Mouse (Mus musculus) liver, embryonic 11.5 days (tissue): Measurements from ENCODE around the gene Mycbpap. TPM values are rescaled to one million over a fixed set of nuclear protein-coding genes. Genes with fewer than 3 reads are reported as not detected.
A peak's percentile ranks its signal among the peaks of the same experiment; 100 is the strongest.

Experiments
- ATAC-seq: fragments of 200-750 bp; cut with Nextera tagmentation; replicated peaks from 2 replicates; pipeline ENCODE4 v1.8.0; 2017; ENCODE audit warnings: moderate number of reproducible peaks, mild to moderate bottlenecking, moderate TSS enrichment, moderate library complexity; ENCODE audit not compliant: low FRiP score
- DNase-seq: peaks from one replicate; pipeline ENCODE4 v3.0.0-alpha.2; 2017; ENCODE audit warnings: low spot score
- H3K27ac ChIP-seq: fragments of 300-500 bp; sonication (generic); 2 replicates; pipeline ENCODE4 v1.5.1; 2014; ENCODE audit warnings: mild to moderate bottlenecking, low read depth, low read length, control low read depth
- H3K27me3 ChIP-seq: fragments of 300-500 bp; sonication (generic); replicated peaks from 2 replicates; pipeline ENCODE4 v1.6.1; 2014; ENCODE audit warnings: low read length, mixed read lengths; ENCODE audit not compliant: control insufficient read depth, insufficient read depth
- H3K36me3 ChIP-seq: fragments of 300-500 bp; sonication (generic); 2 replicates; pipeline ENCODE4 v1.6.1; 2014; ENCODE audit warnings: mild to moderate bottlenecking, low read length, moderate library complexity, mixed read lengths; ENCODE audit not compliant: control insufficient read depth, insufficient read depth
- H3K4me1 ChIP-seq: fragments of 300-500 bp; sonication (generic); replicated peaks from 2 replicates; pipeline ENCODE4 v1.6.1; 2014; ENCODE audit warnings: low read length, mixed read lengths; ENCODE audit not compliant: control insufficient read depth, insufficient read depth
- H3K4me2 ChIP-seq: fragments of 300-500 bp; sonication (generic); 2 replicates; pipeline ENCODE4 v1.6.1; 2014; ENCODE audit warnings: mild to moderate bottlenecking, control low read depth, moderate library complexity
- H3K4me3 ChIP-seq: fragments of 300-500 bp; sonication (generic); 2 replicates; pipeline ENCODE4 v1.5.1; 2014; ENCODE audit warnings: low read depth, low read length, control low read depth
- H3K9ac ChIP-seq: fragments of 300-500 bp; sonication (generic); 2 replicates; pipeline ENCODE4 v1.6.1; 2014; ENCODE audit warnings: low read depth, low read length, control low read depth
- H3K9me3 ChIP-seq: fragments of 300-500 bp; sonication (generic); 2 replicates; pipeline ENCODE4 v1.6.1; 2016; ENCODE audit warnings: low read length, inconsistent platforms, mixed read lengths; ENCODE audit not compliant: control insufficient read depth
- WGBS: fragments of 180-500 bp; shearing (Covaris S2); extraction: QIAGEN DNeasy Blood & Tissue Kit; methylation state at CpG from one replicate; pipeline ENCODE4 v1.1.7; 2014; 5-methylcytosine and 5-hydroxymethylcytosine counted together
- polyA plus RNA-seq: library from polyadenylated mRNA; unstranded; fragments of >200 nt; fragmentation: Nextera tagmentation; extraction: Ambion mirVana; gene quantifications from 2 replicates; pipeline ENCODE4 v1.2.1, GENCODE M21; 2014

Mycbpap gene
- polyA plus RNA-seq, 1 experiment from 2014 or later = 1.1 TPM

DNA sequence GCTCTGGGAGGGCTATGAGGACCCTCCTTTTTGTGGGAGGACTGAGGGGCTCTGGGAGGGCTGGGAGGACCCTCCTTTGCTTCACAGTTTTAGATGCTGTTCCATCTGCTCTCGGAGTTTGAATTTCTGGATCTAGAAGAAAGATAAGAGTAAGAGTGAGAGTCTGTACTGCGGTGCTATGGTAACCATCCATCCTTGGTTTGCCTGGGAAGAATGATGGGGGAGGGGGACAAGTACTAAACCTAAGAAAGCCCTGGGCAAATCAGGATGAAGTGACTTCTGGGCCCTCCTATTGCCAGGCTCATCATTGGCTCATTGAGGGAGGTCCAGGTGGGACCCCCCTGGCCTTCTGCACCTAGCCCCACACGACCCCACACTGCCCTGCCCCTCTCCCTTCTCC is 36.7 kb upstream of the Mycbpap start:
- H3K4me2 ChIP-seq = no peak overlapping the region
- no peak overlapping the region for H3K27ac ChIP-seq
- no peak overlapping the region for H3K4me3 ChIP-seq
- no peaks in the 10 kb centered on the region for H3K36me3 ChIP-seq
- WGBS = 71% methylated on average over 3 of the region's 3 CpGs
- no peak for ATAC-seq
- no peak overlapping the region for H3K9ac ChIP-seq
- no peaks in the 10 kb centered on the region for H3K27me3 ChIP-seq
- H3K4me1 ChIP-seq = no peaks in the 10 kb centered on the region
- no peaks in the 10 kb centered on the region for H3K9me3 ChIP-seq
- no peak for DNase-seq

DNA sequence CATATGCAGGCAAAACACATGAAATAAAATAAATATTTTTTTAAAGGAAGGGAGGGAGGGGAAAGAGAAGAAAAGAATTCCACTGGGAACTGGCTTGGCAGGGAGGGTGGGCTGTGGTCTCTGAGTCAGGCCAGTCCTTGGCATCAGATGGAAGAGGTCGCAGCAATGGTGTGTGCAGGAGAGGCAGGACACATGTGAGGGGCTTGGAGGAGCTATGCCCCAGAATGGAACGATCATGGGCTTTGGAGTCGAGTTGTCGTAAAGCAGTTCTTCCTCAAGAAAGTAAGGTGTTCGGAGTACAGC is 28.9 kb upstream of the Mycbpap start:
- no peak overlapping the region for H3K4me2 ChIP-seq
- H3K9ac ChIP-seq = no peak overlapping the region
- H3K27me3 ChIP-seq = no peaks in the 10 kb centered on the region
- no peak overlapping the region for H3K4me3 ChIP-seq
- no peak for ATAC-seq
- H3K27ac ChIP-seq = no peak overlapping the region
- peaks cover 9% of the 10 kb centered on the region; the same call in 1 of the 2 replicates for H3K4me1 ChIP-seq
- DNase-seq = no peak
- no peaks in the 10 kb centered on the region for H3K9me3 ChIP-seq
- no peaks in the 10 kb centered on the region for H3K36me3 ChIP-seq
- WGBS = 77% methylated on average over 5 of the region's 5 CpGs

DNA sequence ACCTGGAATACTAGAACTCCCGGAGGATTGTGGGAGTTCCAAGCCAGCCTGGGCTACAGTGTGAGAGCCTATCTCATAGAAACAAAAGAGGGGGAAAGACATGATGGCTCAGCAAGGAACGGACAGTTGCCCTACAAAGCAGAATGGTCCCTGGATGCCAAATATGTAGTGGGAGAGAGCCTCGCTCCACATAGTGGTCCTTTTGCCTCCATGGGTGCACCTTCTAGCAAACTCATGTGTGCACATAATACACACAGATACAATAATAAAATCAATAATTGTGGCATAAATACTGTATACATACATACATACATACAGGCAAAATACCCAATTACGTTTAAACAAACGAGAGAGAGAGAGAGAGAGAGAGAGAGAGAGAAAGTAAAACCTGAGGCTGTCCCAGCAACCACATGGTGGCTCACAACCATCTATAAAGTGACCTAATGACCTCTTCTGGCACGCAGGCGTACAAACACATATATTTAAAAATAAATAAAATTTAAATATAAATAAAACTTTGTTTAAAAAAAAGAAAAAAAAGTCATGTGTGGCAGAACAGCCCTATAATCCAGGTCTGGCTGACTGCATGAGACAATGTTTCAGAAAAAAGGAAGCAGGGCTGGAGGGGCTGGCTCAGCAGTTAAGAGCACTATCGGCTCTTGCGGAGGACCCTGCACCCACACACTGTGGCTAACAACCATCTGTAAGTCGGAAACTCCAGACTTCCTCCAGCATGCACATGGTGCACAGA is 28.3 kb upstream of the Mycbpap start:
- no peak overlapping the region for H3K9ac ChIP-seq

DNA sequence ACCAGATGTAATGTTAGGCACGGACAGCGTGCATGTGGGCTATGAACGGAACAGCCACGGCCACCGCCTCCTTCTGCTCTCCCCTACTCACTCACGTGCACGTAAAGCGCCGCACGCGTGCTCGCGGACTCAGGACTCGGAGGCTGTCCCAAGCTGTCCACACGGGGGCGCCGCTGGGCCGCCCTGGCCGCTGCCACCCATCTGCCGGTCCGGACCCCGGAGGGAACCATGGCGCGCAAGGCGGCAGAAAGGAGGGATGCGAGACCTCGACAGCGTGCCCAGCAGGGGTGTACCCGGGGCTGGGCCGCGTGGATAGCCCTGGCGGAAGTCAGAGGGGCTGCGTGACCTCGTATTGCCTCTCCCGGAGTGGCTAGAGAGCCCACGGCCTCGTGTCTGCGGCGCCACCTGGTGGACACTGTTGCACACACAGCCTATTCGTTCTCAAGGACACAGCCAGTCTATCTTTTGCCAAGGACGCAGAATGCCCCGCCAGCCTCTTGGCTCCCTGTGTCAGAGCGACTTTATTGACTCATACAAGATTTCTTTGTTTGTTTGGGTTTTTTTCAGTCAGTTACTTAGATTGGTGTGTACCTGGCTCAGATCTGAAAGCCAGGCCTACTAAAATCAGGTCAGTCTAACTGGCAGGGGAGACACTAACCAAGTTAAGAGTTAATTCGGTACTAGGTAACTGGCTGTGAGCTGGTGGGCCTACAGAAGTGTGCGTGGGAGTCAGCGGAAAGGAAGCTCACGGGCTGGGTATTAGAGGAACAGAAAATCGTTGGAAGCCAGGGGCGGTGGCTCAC is 27.5 kb upstream of the Mycbpap start, which contains the start of gene Rsad1:
TSS of gene Rsad1 (minus strand) at position 368 of the 803 bp plus-strand sequence.
- Histone ChIP-seq H3K27ac (peak within 1 kb of the TSS; percentile 43), H3K9ac (peak within 1 kb of the TSS; percentile 78), H3K27me3 (no peaks in the 10 kb centered on the region), H3K4me3 (peak within 1 kb of the TSS; percentile 69), H3K4me1 (peaks cover 9% of the 10 kb centered on the region; the same call in 1 of the 2 replicates), H3K36me3 (no peaks in the 10 kb centered on the region), H3K4me2 (peak within 1 kb of the TSS; percentile 97), H3K9me3 (no peaks in the 10 kb centered on the region)
- peak; percentile 93 for DNase-seq
- WGBS = 4% methylated on average over 49 of the region's 49 CpGs
- ATAC-seq = peak; percentile 83

More for the DNA sequence above, 28.3 kb upstream of the Mycbpap start:
- H3K4me1 ChIP-seq = peaks cover 9% of the 10 kb centered on the region; the same call in 1 of the 2 replicates
- H3K4me2 ChIP-seq = peak overlapping the region; percentile 97
- no peak overlapping the region for H3K27ac ChIP-seq
- DNase-seq (no peak), ATAC-seq (no peak)
- H3K4me3 ChIP-seq = no peak overlapping the region; the same call in 1 of the 2 replicates
- H3K36me3 ChIP-seq = no peaks in the 10 kb centered on the region
- 61% methylated on average over 10 of the region's 10 CpGs for WGBS
- H3K27me3 ChIP-seq = no peaks in the 10 kb centered on the region
- no peaks in the 10 kb centered on the region for H3K9me3 ChIP-seq

DNA sequence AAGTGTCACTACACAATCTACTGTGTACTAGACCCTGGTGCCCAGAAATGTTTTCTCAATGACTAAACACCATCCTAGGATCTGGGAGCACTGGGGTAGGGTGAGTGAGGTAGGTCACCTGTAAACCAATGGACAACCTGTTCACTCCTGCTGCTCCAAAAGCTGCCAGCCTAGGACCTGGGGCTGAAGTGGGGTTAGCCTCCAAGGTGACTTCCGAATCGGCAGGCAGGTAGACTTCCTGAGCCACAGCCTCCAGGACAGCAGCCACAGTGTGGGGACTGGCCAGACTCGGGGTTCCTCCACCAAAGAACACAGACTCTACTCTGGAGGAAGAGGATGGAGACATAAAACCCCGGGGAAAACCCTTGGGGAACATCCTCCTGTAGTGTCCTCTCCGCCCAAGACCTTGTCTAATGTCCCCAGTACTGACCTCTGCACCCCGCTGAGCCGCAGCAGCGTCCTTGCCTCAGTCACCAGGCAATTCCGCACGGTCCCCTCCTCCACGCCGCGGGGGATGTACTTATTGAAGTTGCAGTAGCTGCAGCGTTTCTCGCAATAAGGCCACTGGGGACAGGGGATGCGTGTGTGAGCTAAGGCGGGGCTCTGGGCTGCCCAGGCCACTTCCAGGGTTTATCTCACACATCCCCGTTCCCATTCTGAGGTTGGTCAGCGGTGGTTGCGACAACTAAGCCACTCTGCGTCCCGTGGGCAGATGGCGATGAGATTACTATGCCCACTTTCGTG is 26.7 kb upstream of the Mycbpap start:
- H3K9me3 ChIP-seq = no peaks in the 10 kb centered on the region
- H3K36me3 ChIP-seq = no peaks in the 10 kb centered on the region; the same call in 1 of the 2 replicates
- ATAC-seq = peak; percentile 19; the same call in 1 of the 2 replicates
- 12% methylated on average over 24 of the region's 24 CpGs for WGBS
- H3K27me3 ChIP-seq = no peaks in the 10 kb centered on the region
- peak overlapping the region; percentile 78 for H3K9ac ChIP-seq
- H3K4me2 ChIP-seq = peak overlapping the region; percentile 97
- peak overlapping the region; percentile 43; the same call in 1 of the 2 replicates for H3K27ac ChIP-seq
- H3K4me1 ChIP-seq = peaks cover 9% of the 10 kb centered on the region; the same call in 1 of the 2 replicates
- H3K4me3 ChIP-seq = peak overlapping the region; percentile 69
- peak; percentile 43 for DNase-seq

DNA sequence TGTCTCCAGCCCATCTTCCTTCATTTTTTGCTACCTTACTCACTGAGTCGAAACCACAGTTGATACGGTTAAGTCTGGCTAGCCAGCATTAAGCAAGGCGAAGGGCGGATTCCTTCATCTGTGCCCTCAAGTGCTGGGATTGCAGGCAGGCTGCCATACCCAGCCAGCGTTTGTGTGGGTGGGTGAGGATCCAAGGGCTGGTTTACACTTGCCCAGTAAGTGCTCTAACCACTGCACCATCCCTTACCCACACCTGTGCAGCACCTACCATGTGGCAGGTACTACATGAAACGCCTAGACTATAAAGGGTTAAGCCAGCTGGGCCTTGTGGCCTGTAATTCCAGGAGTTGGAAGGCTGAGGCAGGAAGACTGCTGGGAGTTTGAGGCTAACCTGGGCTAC is 25.7 kb upstream of the Mycbpap start:
- H3K9me3 ChIP-seq = no peaks in the 10 kb centered on the region
- H3K4me2 ChIP-seq = no peak overlapping the region
- no peak for ATAC-seq
- H3K27ac ChIP-seq = no peak overlapping the region
- no peak overlapping the region for H3K4me3 ChIP-seq
- H3K4me1 ChIP-seq = peaks cover 9% of the 10 kb centered on the region; the same call in 1 of the 2 replicates
- 90% methylated on average over 6 of the region's 6 CpGs for WGBS
- no peaks in the 10 kb centered on the region for H3K27me3 ChIP-seq
- no peak for DNase-seq
- no peak overlapping the region for H3K9ac ChIP-seq
- H3K36me3 ChIP-seq = no peaks in the 10 kb centered on the region; the same call in 1 of the 2 replicates

DNA sequence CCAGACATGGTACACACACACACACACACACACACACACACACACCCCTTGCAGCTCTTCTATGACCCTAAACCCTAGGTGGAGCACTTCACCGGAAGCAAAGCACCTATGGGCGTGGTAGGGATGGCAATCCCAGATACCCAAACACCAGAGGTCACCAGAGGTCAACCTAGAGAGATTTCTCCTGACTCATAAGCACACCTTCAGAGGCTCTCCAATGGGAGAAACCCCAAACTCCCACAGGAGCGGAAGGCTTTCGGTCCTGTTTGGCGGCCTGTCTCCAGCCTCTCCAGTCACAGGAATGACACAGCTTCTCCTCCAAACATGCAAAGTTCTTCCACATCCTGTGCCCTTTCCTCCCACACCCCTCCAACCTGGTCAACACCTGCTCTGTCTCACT is 24.8 kb upstream of the Mycbpap start:
- 87% methylated on average over 5 of the region's 5 CpGs for WGBS

DNA sequence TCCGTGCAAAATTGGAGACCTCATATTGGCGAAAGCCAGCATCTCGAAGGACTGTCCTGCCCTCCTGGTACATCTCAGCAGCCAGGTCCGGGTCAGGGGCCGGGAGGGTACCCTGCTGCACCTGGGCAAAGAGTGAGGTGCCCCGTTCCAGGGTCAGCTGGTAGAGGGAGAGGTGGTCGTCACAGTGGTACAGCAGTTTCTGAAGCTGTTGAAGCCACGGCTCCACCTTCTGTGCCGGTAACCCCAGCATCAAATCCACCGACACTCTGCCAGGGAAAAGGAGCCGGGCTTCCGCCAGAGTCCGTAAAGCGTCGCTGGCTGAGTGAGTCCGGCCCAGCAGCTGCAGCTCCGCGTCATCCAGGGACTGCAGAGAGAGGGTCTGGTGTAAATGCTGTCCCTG is 22.9 kb upstream of the Mycbpap start:
- DNase-seq = no peak
- ATAC-seq = no peak
- Histone ChIP-seq H3K36me3 (no peaks in the 10 kb centered on the region; the same call in 1 of the 2 replicates), H3K9me3 (no peaks in the 10 kb centered on the region), H3K27me3 (no peaks in the 10 kb centered on the region), H3K4me1 (peaks cover 5% of the 10 kb centered on the region; the same call in 1 of the 2 replicates), H3K27ac (no peak overlapping the region), H3K4me2 (peak overlapping the region; percentile 3; the same call in 1 of the 2 replicates), H3K4me3 (no peak overlapping the region), H3K9ac (no peak overlapping the region)
- 76% methylated on average over 18 of the region's 18 CpGs for WGBS

More for the DNA sequence above, 24.8 kb upstream of the Mycbpap start:
- H3K4me2 ChIP-seq = no peak overlapping the region
- H3K9me3 ChIP-seq = no peaks in the 10 kb centered on the region
- no peak overlapping the region for H3K9ac ChIP-seq
- DNase-seq (no peak), ATAC-seq (no peak)
- H3K4me1 ChIP-seq = peaks cover 9% of the 10 kb centered on the region; the same call in 1 of the 2 replicates
- H3K27ac ChIP-seq = no peak overlapping the region
- H3K4me3 ChIP-seq = no peak overlapping the region
- no peaks in the 10 kb centered on the region for H3K27me3 ChIP-seq
- no peaks in the 10 kb centered on the region; the same call in 1 of the 2 replicates for H3K36me3 ChIP-seq
